Mouse (Mus musculus) neural tube, embryonic 11.5 days (tissue): Measurements from ENCODE around the gene Syn3. TPM values are rescaled to one million over a fixed set of nuclear protein-coding genes. Genes with fewer than 3 reads are reported as not detected.

Experiments
- ATAC-seq: fragments of 200-750 bp; cut with Nextera tagmentation; 2 replicates; pipeline ENCODE4 v1.8.0; 2017; ENCODE audit warnings: moderate number of reproducible peaks, mild to moderate bottlenecking, moderate TSS enrichment, moderate library complexity; ENCODE audit not compliant: insufficient read depth, low FRiP score, low TSS enrichment
- DNase-seq: peaks from one replicate; pipeline ENCODE4 v3.0.0-alpha.2; 2015; ENCODE audit warnings: low spot score
- H3K27ac ChIP-seq: fragments of 300-500 bp; sonication (generic); 2 replicates; pipeline ENCODE4 v1.5.1; 2014; ENCODE audit warnings: low read depth, mild to moderate bottlenecking, low read length
- H3K27me3 ChIP-seq: fragments of 300-500 bp; sonication (generic); 2 replicates; pipeline ENCODE4 v1.6.1; 2014; ENCODE audit warnings: mild to moderate bottlenecking, low read length, mixed read lengths; ENCODE audit not compliant: control insufficient read depth, insufficient read depth
- H3K36me3 ChIP-seq: fragments of 300-500 bp; sonication (generic); 2 replicates; pipeline ENCODE4 v1.6.1; 2014; ENCODE audit warnings: mild to moderate bottlenecking, low read length, moderate library complexity, mixed read lengths; ENCODE audit not compliant: control insufficient read depth, insufficient read depth
- H3K4me1 ChIP-seq: fragments of 300-500 bp; sonication (generic); 2 replicates; pipeline ENCODE4 v1.6.1; 2014; ENCODE audit warnings: low read length, mixed read lengths; ENCODE audit not compliant: control insufficient read depth, insufficient read depth
- H3K4me2 ChIP-seq: fragments of 300-500 bp; sonication (generic); 2 replicates; pipeline ENCODE4 v1.6.1; 2014; ENCODE audit warnings: low read depth, mild to moderate bottlenecking, moderate library complexity
- H3K4me3 ChIP-seq: fragments of 300-500 bp; sonication (generic); 2 replicates; pipeline ENCODE4 v1.5.1; 2014; ENCODE audit warnings: low read depth, low read length
- H3K9ac ChIP-seq: fragments of 300-500 bp; sonication (generic); 2 replicates; pipeline ENCODE4 v1.6.1; 2014; ENCODE audit warnings: mild to moderate bottlenecking, low read length
- H3K9me3 ChIP-seq: fragments of 300-500 bp; sonication (generic); 2 replicates; pipeline ENCODE4 v1.6.1; 2016; ENCODE audit warnings: low read length; ENCODE audit not compliant: control insufficient read depth
- WGBS: fragments of 180-500 bp; shearing (Covaris S2); extraction: QIAGEN DNeasy Blood & Tissue Kit; methylation state at CpG from one replicate; pipeline ENCODE4 v1.1.7; 2014; 5-methylcytosine and 5-hydroxymethylcytosine counted together
- polyA plus RNA-seq: library from polyadenylated mRNA; unstranded; fragments of >200 nt; fragmentation: Nextera tagmentation; extraction: Ambion mirVana; gene quantifications from 2 replicates; pipeline ENCODE4 v1.2.1, GENCODE M21; 2014

Gene Syn3
- polyA plus RNA-seq, 1 experiment from 2014 or later = 4.4 TPM

- Histone ChIP-seq H3K27ac (peak overlapping the region; percentile 53; the same call in 1 of the 2 replicates), H3K4me2 (no peak overlapping the region), H3K36me3 (no peaks in the 10 kb centered on the region), H3K4me3 (no peak overlapping the region), H3K9me3 (no peaks in the 10 kb centered on the region), H3K9ac (no peak overlapping the region), H3K4me1 (no peaks in the 10 kb centered on the region), H3K27me3 (no peaks in the 10 kb centered on the region)
- DNase-seq (peak; percentile 21), ATAC-seq (no peak)
- WGBS = 13% methylated on average over 4 of the region's 4 CpGs
These were observed 331.8 kb downstream of the Syn3 start for GRCm38 (mm10) chr10:86166854-86167268.

- Histone ChIP-seq H3K4me3 (no peak overlapping the region), H3K27ac (no peak overlapping the region), H3K36me3 (no peaks in the 10 kb centered on the region), H3K27me3 (no peaks in the 10 kb centered on the region), H3K4me2 (no peak overlapping the region), H3K4me1 (no peaks in the 10 kb centered on the region), H3K9ac (no peak overlapping the region), H3K9me3 (no peaks in the 10 kb centered on the region)
- no peak for ATAC-seq
- 49% methylated on average over 3 of the region's 3 CpGs for WGBS
- DNase-seq = no peak
These were observed 334.6 kb downstream of the Syn3 start for GRCm38 (mm10) chr10:86164098-86164497.

DNA sequence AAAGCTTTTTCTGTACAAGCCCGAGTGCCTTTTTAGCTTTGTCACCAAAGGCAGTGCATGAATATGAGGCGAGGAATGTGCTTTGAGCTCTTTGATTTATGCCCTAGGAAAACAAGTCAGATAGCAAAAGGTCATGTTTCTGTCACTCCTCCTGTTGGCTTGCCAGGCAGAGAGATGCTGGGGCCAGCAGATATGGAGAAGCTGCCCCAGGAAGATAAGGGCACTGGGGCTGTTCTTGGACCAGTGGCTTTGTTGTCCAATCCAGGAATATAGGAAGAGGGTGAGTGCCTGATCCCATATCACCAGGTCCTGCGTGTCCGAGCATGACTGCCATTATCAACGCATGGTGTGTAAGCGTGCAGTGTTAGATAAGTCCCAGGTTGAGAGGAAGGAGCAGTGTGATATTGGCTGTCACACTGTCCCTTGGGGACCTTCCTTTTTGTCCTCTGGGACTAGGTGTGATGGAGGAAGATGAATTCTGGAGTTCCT lies 336.9 kb downstream of the Syn3 start:
- DNase-seq = no peak
- Histone ChIP-seq H3K9ac (no peak overlapping the region), H3K27me3 (no peaks in the 10 kb centered on the region), H3K4me2 (no peak overlapping the region), H3K36me3 (no peaks in the 10 kb centered on the region), H3K9me3 (no peaks in the 10 kb centered on the region), H3K27ac (no peak overlapping the region), H3K4me1 (no peaks in the 10 kb centered on the region), H3K4me3 (no peak overlapping the region)
- 75% methylated on average over 6 of the region's 6 CpGs for WGBS
- no peak for ATAC-seq

- no peak for DNase-seq
- Histone ChIP-seq H3K4me1 (no peaks in the 10 kb centered on the region), H3K27me3 (no peaks in the 10 kb centered on the region), H3K27ac (no peak overlapping the region), H3K4me2 (no peak overlapping the region), H3K9me3 (no peaks in the 10 kb centered on the region), H3K9ac (no peak overlapping the region), H3K36me3 (no peaks in the 10 kb centered on the region), H3K4me3 (no peak overlapping the region)
- no peak for ATAC-seq
- WGBS = 77% methylated on average over 8 of the region's 8 CpGs
These were observed 340.3 kb downstream of the Syn3 start for GRCm38 (mm10) chr10:86158198-86158899.

DNA sequence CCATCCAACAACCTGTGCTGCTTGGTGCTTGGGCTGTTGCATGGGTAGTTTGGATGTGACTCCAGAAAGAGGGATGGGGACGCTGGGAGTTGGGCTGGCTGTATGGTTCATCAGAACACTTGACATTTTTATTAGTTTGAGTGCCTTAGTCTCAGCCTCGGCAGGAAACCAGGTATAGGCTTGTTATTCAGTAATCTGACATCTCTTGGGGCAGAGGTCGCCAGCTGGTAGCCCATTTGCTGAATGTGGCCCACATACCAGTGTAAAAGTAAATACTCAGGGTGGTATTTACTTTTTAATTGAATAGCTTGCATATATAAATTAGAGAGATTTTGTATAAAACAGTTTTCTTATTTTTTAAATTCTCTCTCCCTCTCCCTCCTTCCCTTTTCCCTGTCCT lies 343.4 kb downstream of the Syn3 start:
- ATAC-seq (no peak), DNase-seq (no peak)
- H3K27ac ChIP-seq = no peak overlapping the region
- H3K4me1 ChIP-seq = no peaks in the 10 kb centered on the region
- H3K36me3 ChIP-seq = no peaks in the 10 kb centered on the region
- no peaks in the 10 kb centered on the region for H3K9me3 ChIP-seq
- WGBS = 58% methylated on average over 3 of the region's 3 CpGs
- H3K4me3 ChIP-seq = no peak overlapping the region
- no peak overlapping the region for H3K9ac ChIP-seq
- H3K4me2 ChIP-seq = no peak overlapping the region
- no peaks in the 10 kb centered on the region for H3K27me3 ChIP-seq

DNA sequence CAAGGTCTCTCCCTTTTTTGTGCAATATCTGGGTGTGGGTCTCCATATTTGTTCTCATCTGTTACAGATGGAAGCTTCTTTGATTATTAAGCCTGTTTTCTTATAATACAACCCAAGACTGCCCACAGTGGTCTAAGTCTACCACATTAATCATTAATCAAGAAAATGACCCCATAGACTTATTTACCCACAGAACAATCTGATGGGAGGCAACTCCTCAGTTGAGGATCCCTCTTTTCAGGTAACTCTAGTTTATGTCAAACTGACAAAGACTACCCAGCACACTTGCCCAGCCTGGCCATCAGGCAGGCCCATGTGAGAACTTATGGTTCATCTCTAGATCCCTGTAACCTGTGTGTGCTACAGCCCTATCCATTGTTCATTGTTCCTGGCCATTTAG lies 345.5 kb downstream of the Syn3 start:
- ATAC-seq = no peak
- Histone ChIP-seq H3K4me2 (no peak overlapping the region), H3K9ac (no peak overlapping the region), H3K9me3 (no peaks in the 10 kb centered on the region), H3K4me1 (no peaks in the 10 kb centered on the region), H3K27me3 (no peaks in the 10 kb centered on the region), H3K36me3 (no peaks in the 10 kb centered on the region), H3K27ac (no peak overlapping the region), H3K4me3 (no peak overlapping the region)
- no peak for DNase-seq

DNA sequence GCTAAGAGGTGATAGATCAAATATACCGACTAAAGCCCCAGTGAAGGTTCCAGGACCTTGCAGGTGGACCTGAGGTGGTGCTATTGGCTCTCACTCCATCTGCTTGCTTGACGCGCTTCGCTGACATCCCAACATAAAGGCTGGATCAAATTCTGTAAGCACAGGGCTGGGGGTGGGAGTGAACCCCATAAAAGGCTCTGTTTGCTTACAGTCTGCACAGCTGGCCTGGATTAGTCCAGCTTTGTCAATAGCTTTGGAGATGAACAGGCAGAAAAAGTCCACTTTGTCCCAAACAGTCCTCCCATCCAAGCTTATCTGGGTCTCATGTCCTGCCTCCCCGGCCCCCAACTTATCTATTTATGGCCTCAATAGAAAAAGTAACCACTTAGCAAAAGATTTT lies 347.3 kb downstream of the Syn3 start:
- H3K27ac ChIP-seq = no peak overlapping the region
- H3K36me3 ChIP-seq = no peaks in the 10 kb centered on the region
- ATAC-seq = no peak
- no peaks in the 10 kb centered on the region for H3K4me1 ChIP-seq
- no peak overlapping the region for H3K9ac ChIP-seq
- no peaks in the 10 kb centered on the region for H3K9me3 ChIP-seq
- H3K27me3 ChIP-seq = no peaks in the 10 kb centered on the region
- DNase-seq = no peak
- H3K4me2 ChIP-seq = no peak overlapping the region
- WGBS = 85% methylated on average over 5 of the region's 5 CpGs
- no peak overlapping the region for H3K4me3 ChIP-seq

GRCm38 (mm10) chr10:86150076-86150475 lies 348.6 kb downstream of the Syn3 start:
- WGBS = 77% methylated on average over 1 of the region's 1 CpGs
- DNase-seq (no peak), ATAC-seq (no peak)
- Histone ChIP-seq H3K36me3 (no peaks in the 10 kb centered on the region), H3K4me1 (no peaks in the 10 kb centered on the region), H3K9me3 (no peaks in the 10 kb centered on the region), H3K4me3 (no peak overlapping the region), H3K4me2 (no peak overlapping the region), H3K27me3 (no peaks in the 10 kb centered on the region), H3K27ac (no peak overlapping the region), H3K9ac (no peak overlapping the region)

DNA sequence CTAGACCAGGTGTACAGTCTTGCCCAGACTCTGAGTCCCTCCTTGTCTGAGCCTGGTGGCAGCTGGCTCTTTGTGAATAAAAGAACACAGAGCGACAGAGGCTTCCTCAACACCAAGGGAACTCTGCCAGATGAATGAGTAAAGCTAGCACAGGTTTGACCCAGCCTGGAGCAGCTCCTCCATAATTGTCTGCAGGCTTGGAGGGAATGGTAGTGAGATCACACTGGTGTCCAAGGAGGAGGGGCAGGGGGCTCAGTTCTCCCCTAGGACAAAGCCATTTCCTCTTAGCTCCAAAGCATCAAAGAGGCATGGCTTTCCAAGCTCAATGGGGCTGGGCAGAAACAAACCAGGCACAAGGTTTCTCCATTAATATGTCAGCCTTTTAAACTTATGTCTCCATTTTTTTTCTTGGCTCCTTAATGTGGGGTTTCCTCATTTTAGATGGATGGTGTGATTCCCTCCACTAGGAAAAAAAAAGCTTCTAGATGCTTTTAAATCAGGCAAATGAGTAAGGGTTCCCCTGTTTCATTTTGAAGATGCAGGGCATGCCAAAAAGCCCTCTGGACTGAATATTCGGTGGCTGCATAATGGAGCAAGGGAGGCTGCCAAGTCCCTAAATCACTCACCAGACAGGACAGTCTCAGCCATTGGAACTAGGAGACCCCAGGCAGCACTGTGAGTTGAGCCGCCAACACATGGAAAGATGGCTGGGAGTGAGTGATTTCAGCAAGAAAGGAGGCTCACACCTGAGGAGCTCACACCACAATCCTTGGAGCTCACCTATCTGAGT lies 349.5 kb downstream of the Syn3 start:
- H3K4me1 ChIP-seq = no peaks in the 10 kb centered on the region
- H3K36me3 ChIP-seq = no peaks in the 10 kb centered on the region
- H3K27ac ChIP-seq = no peak overlapping the region
- H3K4me2 ChIP-seq = no peak overlapping the region
- ATAC-seq = no peak
- H3K9ac ChIP-seq = no peak overlapping the region
- no peak for DNase-seq
- H3K27me3 ChIP-seq = no peaks in the 10 kb centered on the region
- 67% methylated on average over 3 of the region's 3 CpGs for WGBS
- H3K9me3 ChIP-seq = no peaks in the 10 kb centered on the region
- H3K4me3 ChIP-seq = no peak overlapping the region
